Mouse (Mus musculus) liver, embryonic 14.5 days (tissue): ENCODE measurements around the gene Get4.
A peak's percentile ranks its signal among the peaks of the same experiment; 100 is the strongest.

Experiments used
- CTCF ChIP-seq: IDR thresholded peaks from 2 replicates; pipeline ENCODE4 v1.5.1; 2016; ENCODE audit warnings: antibody characterized with exemption, low read depth, control low read depth
- EP300 ChIP-seq: IDR thresholded peaks from 2 replicates; pipeline ENCODE4 v1.6.1; 2016; ENCODE audit warnings: antibody characterized with exemption, low read depth

GRCm38 (mm10) chr5:139251736-139252080 is 416 bp upstream of the Get4 start:
- TF ChIP-seq EP300 (no peak), CTCF (peak; percentile 28)
